Mouse (Mus musculus) liver, embryonic 12.5 days (tissue): ENCODE measurements at regions not wholly inside any gene's neighbourhood (a gene's known extent, or its start where the extent isn't known, plus 50 kb on each side); places are given as distances from the start of the nearest gene placed in this dataset.

Experiments used
- ATAC-seq: fragments of 200-750 bp; cut with Nextera tagmentation; 2 replicates; pipeline ENCODE4 v1.8.0; 2017; ENCODE audit warnings: moderate number of reproducible peaks, mild to moderate bottlenecking, moderate library complexity
- H3K27ac ChIP-seq: fragments of 300-500 bp; sonication (generic); 2 replicates; pipeline ENCODE4 v1.5.1; 2016; ENCODE audit warnings: mild to moderate bottlenecking
- H3K27me3 ChIP-seq: fragments of 300-500 bp; sonication (generic); replicated peaks from 2 replicates; pipeline ENCODE4 v1.6.1; 2016; ENCODE audit warnings: mild to moderate bottlenecking, moderate library complexity
- H3K36me3 ChIP-seq: fragments of 300-500 bp; sonication (generic); 2 replicates; pipeline ENCODE4 v1.6.1; 2016; ENCODE audit warnings: mild to moderate bottlenecking, moderate library complexity
- H3K4me1 ChIP-seq: fragments of 300-500 bp; sonication (generic); 2 replicates; pipeline ENCODE4 v1.6.1; 2016
- H3K4me2 ChIP-seq: fragments of 300-500 bp; sonication (generic); 2 replicates; pipeline ENCODE4 v1.6.1; 2016; ENCODE audit warnings: mild to moderate bottlenecking, moderate library complexity
- H3K4me3 ChIP-seq: fragments of 300-500 bp; sonication (generic); 2 replicates; pipeline ENCODE4 v1.5.1; 2016; ENCODE audit warnings: mild to moderate bottlenecking, moderate library complexity
- H3K9ac ChIP-seq: fragments of 300-500 bp; sonication (generic); 2 replicates; pipeline ENCODE4 v1.6.1; 2016; ENCODE audit warnings: mild to moderate bottlenecking, moderate library complexity
- H3K9me3 ChIP-seq: fragments of 300-500 bp; sonication (generic); replicated peaks from 2 replicates; pipeline ENCODE4 v1.6.1; 2016; ENCODE audit warnings: mild to moderate bottlenecking, moderate library complexity
- WGBS: fragments of 180-500 bp; shearing (Covaris S2); methylation state at CpG from one replicate; pipeline ENCODE4 v1.1.7; 2016; ENCODE audit not compliant: insufficient replicate concordance; 5-methylcytosine and 5-hydroxymethylcytosine counted together

GRCm38 (mm10) chr13:119283448-119283847 lies 145.0 kb upstream of the Paip1 start:
- H3K4me2 ChIP-seq: no peak overlapping the region
- no peak overlapping the region for H3K4me3 ChIP-seq
- no peaks in the 10 kb centered on the region for H3K36me3 ChIP-seq
- no peaks in the 10 kb centered on the region for H3K9me3 ChIP-seq
- H3K27me3 ChIP-seq: no peaks in the 10 kb centered on the region
- H3K9ac ChIP-seq: no peak overlapping the region
- H3K27ac ChIP-seq: no peak overlapping the region
- no peaks in the 10 kb centered on the region for H3K4me1 ChIP-seq
- 42% methylated on average over 6 of the region's 6 CpGs for WGBS
- peak; percentile 49; the same call in 1 of the 2 replicates for ATAC-seq

GRCm38 (mm10) chr13:119309238-119309637 lies 119.2 kb upstream of the Paip1 start:
- WGBS: 58% methylated on average over 1 of the region's 1 CpGs
- ATAC-seq: no peak
- H3K27me3 ChIP-seq: no peaks in the 10 kb centered on the region
- no peak overlapping the region for H3K4me3 ChIP-seq
- no peak overlapping the region for H3K27ac ChIP-seq
- no peak overlapping the region for H3K4me2 ChIP-seq
- H3K4me1 ChIP-seq: no peaks in the 10 kb centered on the region
- H3K36me3 ChIP-seq: no peaks in the 10 kb centered on the region
- no peaks in the 10 kb centered on the region for H3K9me3 ChIP-seq
- no peak overlapping the region for H3K9ac ChIP-seq

GRCm38 (mm10) chr13:119310013-119310412 lies 118.4 kb upstream of the Paip1 start:
- no peaks in the 10 kb centered on the region for H3K36me3 ChIP-seq
- WGBS: 57% methylated on average over 3 of the region's 3 CpGs
- no peak overlapping the region for H3K4me2 ChIP-seq
- H3K4me3 ChIP-seq: no peak overlapping the region
- H3K9me3 ChIP-seq: no peaks in the 10 kb centered on the region
- no peak for ATAC-seq
- no peaks in the 10 kb centered on the region for H3K27me3 ChIP-seq
- no peaks in the 10 kb centered on the region for H3K4me1 ChIP-seq
- no peak overlapping the region for H3K9ac ChIP-seq
- H3K27ac ChIP-seq: no peak overlapping the region

- H3K4me1 ChIP-seq: no peaks in the 10 kb centered on the region
- no peak overlapping the region for H3K9ac ChIP-seq
- no peaks in the 10 kb centered on the region for H3K36me3 ChIP-seq
- no peak overlapping the region for H3K4me3 ChIP-seq
- no peak for ATAC-seq
- H3K27ac ChIP-seq: no peak overlapping the region
- H3K27me3 ChIP-seq: no peaks in the 10 kb centered on the region
- H3K4me2 ChIP-seq: no peak overlapping the region
- no peaks in the 10 kb centered on the region for H3K9me3 ChIP-seq
- WGBS: 61% methylated on average over 3 of the region's 3 CpGs
These were observed 114.0 kb upstream of the Paip1 start for GRCm38 (mm10) chr13:119314356-119314755.

DNA sequence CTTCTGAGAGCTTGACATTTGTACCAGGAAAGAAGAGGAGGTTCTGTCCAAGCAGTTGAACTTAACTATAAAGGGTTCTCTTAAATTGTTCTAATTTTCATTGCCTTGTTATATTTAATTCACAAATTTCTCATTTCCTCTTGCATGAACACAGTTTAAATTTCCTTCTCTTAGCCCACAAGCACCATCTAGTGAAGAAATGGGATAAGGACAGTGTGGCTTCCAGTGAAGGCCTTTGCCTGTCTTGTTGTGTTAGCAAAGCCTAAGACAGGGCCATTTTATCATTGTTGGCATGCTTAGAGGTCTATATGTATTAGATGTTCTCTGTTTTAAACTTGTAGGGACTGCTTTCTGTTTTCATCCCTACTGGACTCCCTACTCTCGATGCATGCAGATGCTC lies 110.0 kb upstream of the Paip1 start:
- Histone ChIP-seq H3K9ac (no peak overlapping the region), H3K9me3 (no peaks in the 10 kb centered on the region), H3K36me3 (no peaks in the 10 kb centered on the region), H3K4me2 (no peak overlapping the region), H3K4me1 (no peaks in the 10 kb centered on the region), H3K27ac (no peak overlapping the region), H3K27me3 (no peaks in the 10 kb centered on the region), H3K4me3 (no peak overlapping the region)
- ATAC-seq: no peak
- WGBS: 96% methylated on average over 1 of the region's 1 CpGs

- no peak overlapping the region for H3K4me3 ChIP-seq
- no peaks in the 10 kb centered on the region for H3K27me3 ChIP-seq
- WGBS: 66% methylated on average over 2 of the region's 2 CpGs
- no peak overlapping the region for H3K9ac ChIP-seq
- H3K36me3 ChIP-seq: no peaks in the 10 kb centered on the region
- H3K27ac ChIP-seq: no peak overlapping the region
- H3K9me3 ChIP-seq: no peaks in the 10 kb centered on the region
- no peak overlapping the region for H3K4me2 ChIP-seq
- H3K4me1 ChIP-seq: no peaks in the 10 kb centered on the region
- ATAC-seq: no peak
These were observed 102.9 kb upstream of the Paip1 start for GRCm38 (mm10) chr13:119325510-119325909.

- H3K36me3 ChIP-seq: no peaks in the 10 kb centered on the region
- H3K4me3 ChIP-seq: no peak overlapping the region
- no peaks in the 10 kb centered on the region for H3K27me3 ChIP-seq
- no peaks in the 10 kb centered on the region for H3K4me1 ChIP-seq
- 66% methylated on average over 5 of the region's 5 CpGs for WGBS
- H3K9ac ChIP-seq: no peak overlapping the region
- ATAC-seq: no peak
- H3K27ac ChIP-seq: no peak overlapping the region
- H3K4me2 ChIP-seq: no peak overlapping the region
- no peaks in the 10 kb centered on the region for H3K9me3 ChIP-seq
These were observed 101.3 kb upstream of the Paip1 start for GRCm38 (mm10) chr13:119326877-119327625.

- Histone ChIP-seq H3K9me3 (no peaks in the 10 kb centered on the region), H3K4me1 (no peaks in the 10 kb centered on the region), H3K36me3 (no peaks in the 10 kb centered on the region), H3K4me3 (no peak overlapping the region), H3K4me2 (no peak overlapping the region), H3K27ac (no peak overlapping the region), H3K9ac (no peak overlapping the region), H3K27me3 (no peaks in the 10 kb centered on the region)
- no peak for ATAC-seq
- 81% methylated on average over 4 of the region's 4 CpGs for WGBS
These were observed 99.7 kb upstream of the Paip1 start for GRCm38 (mm10) chr13:119328731-119329130.

DNA sequence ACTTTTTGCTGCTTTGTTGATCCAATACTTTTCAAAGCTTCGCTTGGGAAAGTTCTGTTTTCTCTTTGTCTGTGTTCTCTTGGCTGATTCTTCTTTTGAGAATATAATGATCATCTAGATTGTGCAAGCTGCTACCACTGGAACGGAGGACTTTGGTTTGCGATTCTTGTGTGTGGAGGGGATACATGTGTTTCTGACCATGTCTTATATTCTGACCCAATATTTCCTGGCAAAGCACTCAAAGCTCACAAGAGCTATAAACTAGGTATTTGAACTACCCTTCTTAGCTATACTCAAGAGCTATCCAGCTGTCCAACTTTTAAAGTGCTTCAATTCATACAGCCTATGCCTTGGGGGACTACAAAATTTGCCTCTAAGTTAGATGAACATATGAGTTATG lies 96.6 kb upstream of the Paip1 start:
- no peaks in the 10 kb centered on the region for H3K9me3 ChIP-seq
- no peak for ATAC-seq
- H3K27me3 ChIP-seq: no peaks in the 10 kb centered on the region
- H3K27ac ChIP-seq: no peak overlapping the region
- no peak overlapping the region for H3K9ac ChIP-seq
- H3K36me3 ChIP-seq: peaks cover 9% of the 10 kb centered on the region; the same call in 1 of the 2 replicates
- WGBS: 79% methylated on average over 3 of the region's 3 CpGs
- no peaks in the 10 kb centered on the region for H3K4me1 ChIP-seq
- H3K4me2 ChIP-seq: no peak overlapping the region
- no peak overlapping the region for H3K4me3 ChIP-seq

DNA sequence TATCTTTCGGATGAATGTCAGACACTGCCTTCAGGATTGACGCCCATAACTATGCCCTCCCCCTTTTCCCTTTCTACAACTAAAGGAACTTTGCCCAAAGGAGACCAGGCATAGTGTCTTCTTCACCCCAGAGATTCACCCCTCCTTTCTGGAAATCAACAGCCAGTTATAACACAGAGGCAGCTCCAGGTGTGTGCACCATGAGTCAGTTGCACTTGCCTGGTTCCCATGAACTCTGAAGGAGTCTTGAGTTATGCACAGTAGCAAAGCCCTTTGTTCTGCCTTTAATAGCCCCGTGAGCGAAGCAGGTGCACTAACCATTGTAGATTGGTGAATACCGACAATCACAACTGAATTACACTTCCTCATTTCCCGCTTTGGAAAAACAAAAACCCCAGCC lies 94.5 kb upstream of the Paip1 start:
- H3K9ac ChIP-seq: no peak overlapping the region
- H3K9me3 ChIP-seq: no peaks in the 10 kb centered on the region
- H3K27me3 ChIP-seq: no peaks in the 10 kb centered on the region
- H3K36me3 ChIP-seq: peaks cover 21% of the 10 kb centered on the region; the same call in 1 of the 2 replicates
- no peak overlapping the region for H3K4me3 ChIP-seq
- no peaks in the 10 kb centered on the region for H3K4me1 ChIP-seq
- H3K27ac ChIP-seq: no peak overlapping the region
- ATAC-seq: no peak
- H3K4me2 ChIP-seq: no peak overlapping the region
- 69% methylated on average over 6 of the region's 6 CpGs for WGBS

GRCm38 (mm10) chr13:119337861-119338260 lies 90.5 kb upstream of the Paip1 start:
- H3K27ac ChIP-seq: no peak overlapping the region
- no peak overlapping the region for H3K4me3 ChIP-seq
- H3K4me1 ChIP-seq: no peaks in the 10 kb centered on the region
- no peak overlapping the region for H3K9ac ChIP-seq
- peaks cover 21% of the 10 kb centered on the region; the same call in 1 of the 2 replicates for H3K36me3 ChIP-seq
- no peak for ATAC-seq
- H3K9me3 ChIP-seq: no peaks in the 10 kb centered on the region
- H3K27me3 ChIP-seq: no peaks in the 10 kb centered on the region
- no peak overlapping the region for H3K4me2 ChIP-seq
- 84% methylated on average over 5 of the region's 5 CpGs for WGBS

DNA sequence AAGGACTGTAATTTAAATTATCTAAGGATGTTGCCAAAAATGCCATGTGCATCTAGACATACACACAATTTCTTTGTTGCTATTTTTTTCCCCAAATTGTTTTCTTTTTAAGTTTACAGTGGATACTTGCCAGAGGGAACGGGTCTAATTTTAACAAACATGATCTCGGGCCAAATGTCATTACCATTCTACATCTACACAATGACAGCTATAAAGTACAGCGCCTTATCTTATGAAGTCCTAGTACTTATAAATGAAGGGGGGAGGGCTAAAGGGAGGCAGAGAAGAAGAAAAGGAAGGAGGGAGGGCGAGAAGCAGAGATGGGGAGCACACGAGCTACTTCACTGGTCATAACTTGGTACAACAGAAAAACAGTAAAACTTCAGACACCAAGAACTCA lies 89.4 kb upstream of the Paip1 start:
- 61% methylated on average over 5 of the region's 5 CpGs for WGBS
- Histone ChIP-seq H3K4me3 (no peak overlapping the region), H3K4me2 (no peak overlapping the region), H3K9ac (no peak overlapping the region), H3K9me3 (no peaks in the 10 kb centered on the region), H3K27me3 (no peaks in the 10 kb centered on the region), H3K36me3 (peaks cover 21% of the 10 kb centered on the region), H3K27ac (no peak overlapping the region), H3K4me1 (no peaks in the 10 kb centered on the region)
- no peak for ATAC-seq

GRCm38 (mm10) chr13:119339762-119340161 lies 88.6 kb upstream of the Paip1 start:
- no peak for ATAC-seq
- Histone ChIP-seq H3K27ac (no peak overlapping the region), H3K9me3 (no peaks in the 10 kb centered on the region), H3K4me1 (no peaks in the 10 kb centered on the region), H3K4me3 (no peak overlapping the region), H3K9ac (no peak overlapping the region), H3K27me3 (no peaks in the 10 kb centered on the region), H3K36me3 (peaks cover 21% of the 10 kb centered on the region), H3K4me2 (no peak overlapping the region)
- 82% methylated on average over 11 of the region's 11 CpGs for WGBS
